Mouse (Mus musculus) heart, postnatal 0 days (tissue): ENCODE measurements around the gene Phf2. TPM values are rescaled to one million over a fixed set of nuclear protein-coding genes. Genes with fewer than 3 reads are reported as not detected.

Experiments used
- ATAC-seq: fragments of 200-750 bp; cut with Nextera tagmentation; 2 replicates; pipeline ENCODE4 v1.8.0; 2017; ENCODE audit warnings: low read depth, moderate number of reproducible peaks, moderate library complexity; ENCODE audit not compliant: insufficient read depth
- DNase-seq: peaks from one replicate; pipeline ENCODE4 v3.0.0-alpha.2; 2016; ENCODE audit warnings: low spot score
- H3K27ac ChIP-seq: fragments of 300-500 bp; sonication (generic); 2 replicates; pipeline ENCODE4 v1.5.1; 2014; ENCODE audit warnings: low read depth, mild to moderate bottlenecking
- H3K27me3 ChIP-seq: fragments of 300-500 bp; sonication (generic); 2 replicates; pipeline ENCODE4 v1.6.1; 2014; ENCODE audit warnings: low read length, mixed read lengths; ENCODE audit not compliant: control insufficient read depth, insufficient read depth
- H3K36me3 ChIP-seq: fragments of 300-500 bp; sonication (generic); replicated peaks from 2 replicates; pipeline ENCODE4 v1.6.1; 2014; ENCODE audit warnings: low read length, mixed read lengths; ENCODE audit not compliant: control insufficient read depth, insufficient read depth
- H3K4me1 ChIP-seq: fragments of 300-500 bp; sonication (generic); 2 replicates; pipeline ENCODE4 v1.6.1; 2014; ENCODE audit warnings: antibody characterized with exemption; ENCODE audit not compliant: control insufficient read depth, insufficient read depth
- H3K4me2 ChIP-seq: fragments of 300-500 bp; sonication (generic); 2 replicates; pipeline ENCODE4 v1.6.1; 2014; ENCODE audit warnings: low read depth, mild to moderate bottlenecking, low read length, moderate library complexity
- H3K4me3 ChIP-seq: fragments of 300-500 bp; sonication (generic); 2 replicates; pipeline ENCODE4 v1.5.1; 2014; ENCODE audit warnings: low read depth, low read length
- H3K9ac ChIP-seq: fragments of 300-500 bp; sonication (generic); replicated peaks from 2 replicates; pipeline ENCODE4 v1.6.1; 2014; ENCODE audit warnings: low read depth, low read length, mixed read lengths
- H3K9me3 ChIP-seq: fragments of 300-500 bp; sonication (generic); replicated peaks from 2 replicates; pipeline ENCODE4 v1.6.1; 2016; ENCODE audit warnings: low read length; ENCODE audit not compliant: control insufficient read depth
- CTCF ChIP-seq: IDR thresholded peaks from 2 replicates; pipeline ENCODE4 v1.5.1; 2016; ENCODE audit warnings: antibody characterized with exemption, control low read depth, low read depth
- EP300 ChIP-seq: IDR thresholded peaks from 2 replicates; pipeline ENCODE4 v1.6.1; 2016; ENCODE audit warnings: antibody characterized with exemption, low read depth
- WGBS: fragments of 180-500 bp; shearing (Covaris S2); extraction: QIAGEN DNeasy Blood & Tissue Kit; methylation state at CpG from one replicate; pipeline ENCODE4 v1.1.7; 2014; 5-methylcytosine and 5-hydroxymethylcytosine counted together
- polyA plus RNA-seq: library from polyadenylated mRNA; unstranded; fragments of >200 nt; fragmentation: Nextera tagmentation; extraction: Ambion mirVana; gene quantifications from 2 replicates; pipeline ENCODE4 v1.2.1, GENCODE M21; 2015
- total RNA-seq: library from RNA; depleted of rRNA; stranded (reverse); fragments of >200 nt; gene quantifications from 2 replicates; pipeline ENCODE4 v1.2.3, GENCODE M21; 2014; ENCODE audit warnings: low replicate concordance; rRNA removed

Gene Phf2
- total RNA-seq, result 12.7 and 17.9 TPM in 2 replicates
- 2.3 and 2.6 TPM in 2 replicates for polyA plus RNA-seq

DNA sequence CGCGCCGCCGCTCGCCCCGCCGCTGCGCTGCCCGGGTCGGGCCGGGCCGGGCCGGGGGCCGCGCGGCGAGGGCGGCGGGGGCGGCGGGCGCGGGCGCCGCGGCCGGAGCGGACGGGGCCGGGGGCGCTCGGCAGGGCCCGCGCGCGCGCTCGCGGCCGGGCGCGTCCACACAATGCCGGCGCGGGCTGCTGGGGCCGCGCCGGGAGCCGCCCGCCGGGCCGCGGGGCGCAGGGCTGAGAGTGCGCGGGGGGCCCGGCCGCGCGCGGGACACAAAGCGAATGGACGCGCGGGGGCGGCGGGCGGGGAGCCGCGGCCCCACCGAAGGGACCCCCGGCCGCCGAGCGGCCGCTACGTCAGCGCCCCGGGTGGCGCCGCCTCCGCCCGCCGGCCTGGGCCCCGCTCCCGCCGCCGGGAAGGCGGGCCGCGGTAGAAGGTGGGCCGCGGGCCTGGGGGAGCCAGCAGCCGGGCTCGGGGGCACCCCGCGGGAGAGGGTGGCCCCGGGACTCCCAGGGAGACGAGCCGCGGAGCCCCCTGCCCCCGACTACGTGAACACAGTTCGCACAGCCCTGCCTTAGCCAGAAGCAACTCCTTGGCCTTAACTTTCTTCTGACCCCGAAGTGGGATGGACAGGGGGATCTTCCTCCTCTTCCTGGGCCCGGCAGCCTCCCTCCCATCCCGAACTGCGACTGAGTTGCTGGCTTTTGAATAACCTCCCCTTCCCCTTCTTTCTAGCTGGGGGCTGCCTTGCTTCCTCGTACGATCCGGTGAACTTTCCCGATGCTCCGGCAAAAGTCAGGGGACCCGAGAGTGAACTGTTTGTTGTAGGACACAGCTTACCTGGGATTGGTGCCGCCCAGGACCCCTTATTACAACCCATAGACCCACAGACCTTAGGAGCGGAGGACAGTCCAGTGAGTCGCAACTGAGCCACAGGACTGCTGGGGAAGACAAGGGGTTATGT is at the start of gene Phf2:
Phf2 (minus strand) TSS at position 349 of the 961 bp plus-strand sequence.
- peaks cover 19% of the 10 kb centered on the region for H3K4me1 ChIP-seq
- H3K27ac ChIP-seq, result peak within 1 kb of the TSS; percentile 85
- WGBS, result 1% methylated on average over 69 of the region's 117 CpGs
- no peaks in the 10 kb centered on the region for H3K36me3 ChIP-seq
- DNase-seq (no peak), ATAC-seq (peak; percentile 42)
- H3K9ac ChIP-seq, result peak within 1 kb of the TSS; percentile 94
- peak within 1 kb of the TSS; percentile 84 for H3K4me3 ChIP-seq
- no peak for TF ChIP-seq EP300
- TF ChIP-seq CTCF, result no peak
- H3K27me3 ChIP-seq, result no peaks in the 10 kb centered on the region
- peak within 1 kb of the TSS; percentile 79 for H3K4me2 ChIP-seq
- H3K9me3 ChIP-seq, result no peaks in the 10 kb centered on the region

GRCm38 (mm10) chr13:48919756-48920415 is 49.0 kb upstream of the Phf2 start:
- no peaks in the 10 kb centered on the region for H3K27me3 ChIP-seq
- DNase-seq (no peak), ATAC-seq (no peak)
- H3K9me3 ChIP-seq, result no peaks in the 10 kb centered on the region
- no peak overlapping the region for H3K4me3 ChIP-seq
- no peak overlapping the region for H3K4me2 ChIP-seq
- H3K27ac ChIP-seq, result no peak overlapping the region
- 69% methylated on average over 7 of the region's 7 CpGs for WGBS
- TF ChIP-seq CTCF (no peak), EP300 (no peak)
- peaks cover 64% of the 10 kb centered on the region for H3K36me3 ChIP-seq
- no peak overlapping the region for H3K9ac ChIP-seq
- H3K4me1 ChIP-seq, result peaks cover 17% of the 10 kb centered on the region

- peaks cover 22% of the 10 kb centered on the region for H3K4me1 ChIP-seq
- peak overlapping the region; percentile 35 for H3K27ac ChIP-seq
- H3K4me2 ChIP-seq, result no peak overlapping the region
- H3K27me3 ChIP-seq, result no peaks in the 10 kb centered on the region
- 85% methylated on average over 3 of the region's 3 CpGs for WGBS
- ATAC-seq, result no peak
- no peaks in the 10 kb centered on the region for H3K9me3 ChIP-seq
- no peak overlapping the region for H3K4me3 ChIP-seq
- H3K9ac ChIP-seq, result no peak overlapping the region
- DNase-seq, result no peak
- no peak for TF ChIP-seq CTCF
- TF ChIP-seq EP300, result no peak
- peaks cover 69% of the 10 kb centered on the region for H3K36me3 ChIP-seq
Measured at GRCm38 (mm10) chr13:48917113-48917599, 46.2 kb upstream of the Phf2 start.

DNA sequence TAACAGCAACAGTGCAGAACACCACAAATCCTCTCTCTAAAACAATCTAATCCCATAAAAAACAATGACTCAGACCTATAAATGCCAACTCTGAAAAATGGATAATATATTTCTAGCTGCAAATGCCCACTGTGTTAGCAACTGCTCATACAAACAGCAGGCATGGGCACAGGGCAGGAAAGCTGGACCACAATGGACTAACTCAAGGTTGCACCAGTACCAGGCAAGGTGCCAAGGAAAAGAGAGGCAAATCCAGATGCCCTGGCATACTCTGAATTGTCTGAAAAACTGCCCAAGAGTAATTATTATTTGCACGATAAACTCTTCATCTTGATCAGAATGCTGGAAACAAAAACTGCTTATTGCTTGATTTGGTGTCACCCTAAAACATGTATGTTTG is 42.8 kb upstream of the Phf2 start:
- Histone ChIP-seq H3K36me3 (peaks cover 66% of the 10 kb centered on the region), H3K4me3 (no peak overlapping the region), H3K27ac (no peak overlapping the region), H3K4me1 (peaks cover 22% of the 10 kb centered on the region), H3K9ac (no peak overlapping the region), H3K4me2 (no peak overlapping the region), H3K9me3 (no peaks in the 10 kb centered on the region), H3K27me3 (no peaks in the 10 kb centered on the region)
- no peak for ATAC-seq
- DNase-seq, result peak; percentile 30
- WGBS, result 35% methylated on average over 1 of the region's 1 CpGs
- no peak for TF ChIP-seq EP300
- TF ChIP-seq CTCF, result no peak

- no peaks in the 10 kb centered on the region for H3K27me3 ChIP-seq
- WGBS, result 73% methylated on average over 3 of the region's 3 CpGs
- H3K27ac ChIP-seq, result no peak overlapping the region
- peaks cover 72% of the 10 kb centered on the region for H3K36me3 ChIP-seq
- no peak overlapping the region for H3K4me3 ChIP-seq
- DNase-seq, result no peak
- H3K4me1 ChIP-seq, result peaks cover 22% of the 10 kb centered on the region
- no peak overlapping the region for H3K4me2 ChIP-seq
- H3K9ac ChIP-seq, result no peak overlapping the region
- H3K9me3 ChIP-seq, result no peaks in the 10 kb centered on the region
- TF ChIP-seq EP300 (no peak), CTCF (no peak)
- no peak for ATAC-seq
Measured at GRCm38 (mm10) chr13:48913141-48913540, 42.2 kb upstream of the Phf2 start.
